Mouse (Mus musculus) thymus, adult 2 months (tissue): ENCODE measurements around the gene H1foo. TPM values are rescaled to one million over a fixed set of nuclear protein-coding genes. Genes with fewer than 3 reads are reported as not detected.

Experiments
- DNase-seq: peaks from one replicate; pipeline ENCODE4 v3.0.0; 2021
- H3K27ac ChIP-seq: fragments of 200-500 bp; 2 replicates; pipeline ENCODE4 v1.5.1; 2012; ENCODE audit warnings: low read length, control low read depth; ENCODE audit not compliant: control insufficient read depth, insufficient read depth
- H3K27me3 ChIP-seq: fragments of 200-500 bp; 2 replicates; pipeline ENCODE4 v1.6.1; 2012; ENCODE audit warnings: mild to moderate bottlenecking, low read length, moderate library complexity, mixed read lengths; ENCODE audit not compliant: control insufficient read depth, insufficient read depth
- H3K36me3 ChIP-seq: fragments of 200-500 bp; 2 replicates; pipeline ENCODE4 v1.6.1; 2012; ENCODE audit warnings: mild to moderate bottlenecking, low read length, moderate library complexity; ENCODE audit not compliant: control insufficient read depth, insufficient read depth
- H3K4me1 ChIP-seq: fragments of 200-500 bp; replicated peaks from 2 replicates; pipeline ENCODE4 v1.6.1; 2012; ENCODE audit warnings: low read length; ENCODE audit not compliant: control insufficient read depth, insufficient read depth
- H3K4me3 ChIP-seq: fragments of 200-500 bp; 2 replicates; pipeline ENCODE4 v1.5.1; 2012; ENCODE audit warnings: mild to moderate bottlenecking, low read length, control low read depth, moderate library complexity; ENCODE audit not compliant: control insufficient read depth, insufficient read depth
- CTCF ChIP-seq: fragments of 200-500 bp; IDR thresholded peaks from 2 replicates; pipeline ENCODE4 v1.5.1; 2012; ENCODE audit warnings: mild to moderate bottlenecking, control low read depth, low read length, moderate library complexity, borderline replicate concordance; ENCODE audit not compliant: control insufficient read depth, poor library complexity, insufficient read depth; ENCODE audit errors: extremely low read depth
- POLR2A ChIP-seq: fragments of 200-500 bp; IDR thresholded peaks from 2 replicates; pipeline ENCODE4 v1.6.1; 2012; ENCODE audit warnings: mild to moderate bottlenecking, low read length, control low read depth, moderate library complexity; ENCODE audit not compliant: control insufficient read depth, poor library complexity, insufficient read depth; ENCODE audit errors: extremely low read depth
- WGBS: fragments of 180-500 bp; shearing (Covaris S2); methylation state at CpG from one replicate; pipeline ENCODE4 v1.1.7; 2018; 5-methylcytosine and 5-hydroxymethylcytosine counted together
- polyA plus RNA-seq: library from polyadenylated mRNA; depleted of rRNA; stranded (reverse); fragments of >200 nt; gene quantifications from 2 replicates; pipeline ENCODE4 v1.2.3, GENCODE M21; 2012; rRNA removed

H1foo gene
- 0.71 and 0.81 TPM in 2 replicates for polyA plus RNA-seq

DNA sequence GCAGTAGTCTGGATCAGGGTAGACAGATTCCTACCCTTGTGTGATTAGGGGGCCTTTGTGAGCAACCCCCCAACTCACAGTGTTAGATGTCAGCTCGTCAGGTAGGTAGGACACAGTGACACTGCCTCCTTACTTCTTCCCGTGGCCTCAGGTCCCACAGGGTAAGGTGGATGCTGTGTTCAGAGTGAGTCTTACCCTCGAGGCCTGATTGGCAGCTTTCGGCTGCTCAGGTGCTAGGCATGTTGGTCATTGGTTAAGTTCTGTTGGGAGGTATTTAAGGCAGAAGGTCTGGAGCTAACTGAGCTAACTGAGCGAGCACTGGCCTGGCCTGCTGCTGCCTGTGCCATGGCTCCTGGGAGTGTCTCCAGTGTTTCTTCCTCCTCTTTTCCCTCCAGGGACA lies at the start of gene H1foo:
H1foo (plus strand) TSS at position 301 of the 400 bp plus-strand sequence.
- WGBS = 94% methylated on average over 5 of the region's 5 CpGs
- Histone ChIP-seq H3K4me3 (no peak within 1 kb of the TSS), H3K4me1 (peaks cover 10% of the 10 kb centered on the region), H3K27me3 (no peaks in the 10 kb centered on the region), H3K27ac (no peak within 1 kb of the TSS), H3K36me3 (no peaks in the 10 kb centered on the region)
- DNase-seq = no peak
- TF ChIP-seq CTCF = no peak
- no peak for TF ChIP-seq POLR2A

- no peaks in the 10 kb centered on the region for H3K27me3 ChIP-seq
- no peak for DNase-seq
- no peak overlapping the region for H3K4me3 ChIP-seq
- H3K4me1 ChIP-seq = no peaks in the 10 kb centered on the region
- no peak overlapping the region for H3K27ac ChIP-seq
- 100% methylated on average over 1 of the region's 1 CpGs for WGBS
- no peaks in the 10 kb centered on the region for H3K36me3 ChIP-seq
- TF ChIP-seq POLR2A (no peak), CTCF (no peak)
Measured at GRCm38 (mm10) chr6:115896346-115896745, 48.4 kb upstream of the H1foo start.

DNA sequence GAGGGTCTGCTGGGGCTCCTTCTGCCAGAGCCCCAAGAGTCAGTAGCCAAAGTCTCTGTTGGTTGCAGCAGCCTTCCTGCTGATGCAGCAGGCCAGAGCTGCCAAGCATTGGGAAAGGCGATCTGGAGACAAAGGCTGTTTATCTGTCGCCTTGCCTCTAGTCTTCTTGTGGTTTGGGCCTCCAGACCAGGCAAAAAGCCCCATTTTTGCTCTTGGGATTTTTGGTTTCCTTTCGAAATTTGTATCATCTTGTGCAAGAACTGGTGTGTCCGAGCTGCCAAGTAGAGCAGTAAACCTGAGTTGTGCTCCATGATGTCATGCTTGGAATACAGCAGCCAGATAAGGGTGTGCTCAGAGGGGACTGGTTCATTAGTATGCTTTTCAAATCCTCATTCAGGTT lies 47.6 kb upstream of the H1foo start:
- no peak for DNase-seq
- Histone ChIP-seq H3K4me3 (no peak overlapping the region), H3K36me3 (no peaks in the 10 kb centered on the region), H3K4me1 (no peaks in the 10 kb centered on the region), H3K27me3 (no peaks in the 10 kb centered on the region), H3K27ac (no peak overlapping the region)
- WGBS = 79% methylated on average over 4 of the region's 4 CpGs
- TF ChIP-seq CTCF = no peak
- no peak for TF ChIP-seq POLR2A

- no peak overlapping the region for H3K4me3 ChIP-seq
- H3K27me3 ChIP-seq = no peaks in the 10 kb centered on the region
- H3K27ac ChIP-seq = no peak overlapping the region
- no peak for DNase-seq
- H3K4me1 ChIP-seq = no peaks in the 10 kb centered on the region
- WGBS = 86% methylated on average over 7 of the region's 7 CpGs
- TF ChIP-seq CTCF (no peak), POLR2A (no peak)
- H3K36me3 ChIP-seq = no peaks in the 10 kb centered on the region
Measured at GRCm38 (mm10) chr6:115897926-115898520, 46.7 kb upstream of the H1foo start.

GRCm38 (mm10) chr6:115901062-115901461 lies 43.7 kb upstream of the H1foo start:
- DNase-seq = peak; percentile 69
- 17% methylated on average over 3 of the region's 3 CpGs for WGBS
- Histone ChIP-seq H3K27ac (no peak overlapping the region), H3K27me3 (no peaks in the 10 kb centered on the region), H3K36me3 (no peaks in the 10 kb centered on the region), H3K4me1 (no peaks in the 10 kb centered on the region; the same call in 1 of the 2 replicates), H3K4me3 (no peak overlapping the region)
- peak; percentile 81; the same call in 1 of the 2 replicates for TF ChIP-seq CTCF
- no peak for TF ChIP-seq POLR2A

DNA sequence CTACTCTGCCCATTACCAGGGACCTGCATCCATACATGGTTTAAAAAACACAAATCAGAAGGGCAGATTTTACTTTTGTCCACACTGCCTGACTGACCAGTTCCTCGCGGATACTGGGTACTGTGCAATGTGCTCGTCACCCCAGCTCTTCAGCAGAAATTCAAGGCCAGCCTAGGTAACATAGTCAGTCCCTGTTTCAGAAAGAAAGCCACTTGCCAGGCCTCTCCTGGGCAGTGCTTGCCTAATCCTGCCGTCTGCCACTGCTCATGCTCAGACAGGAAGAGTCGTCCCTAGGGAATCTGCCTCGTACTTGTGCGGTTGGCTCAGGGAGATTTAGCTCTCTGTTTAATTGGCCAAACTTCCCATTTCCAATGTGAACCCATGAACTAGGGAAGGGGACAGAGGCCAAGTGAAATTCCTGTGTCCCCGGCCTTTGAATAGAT lies 43.2 kb upstream of the H1foo start:
- Histone ChIP-seq H3K27ac (no peak overlapping the region), H3K27me3 (no peaks in the 10 kb centered on the region), H3K36me3 (no peaks in the 10 kb centered on the region), H3K4me1 (no peaks in the 10 kb centered on the region; the same call in 1 of the 2 replicates), H3K4me3 (no peak overlapping the region)
- no peak for DNase-seq
- WGBS = 94% methylated on average over 8 of the region's 8 CpGs
- TF ChIP-seq POLR2A (no peak), CTCF (no peak)
